Mouse (Mus musculus) midbrain, embryonic 10.5 days (tissue): Measurements from ENCODE around the gene Ttc33. TPM values are rescaled to one million over a fixed set of nuclear protein-coding genes. Genes with fewer than 3 reads are reported as not detected.
A peak's percentile ranks its signal among the peaks of the same experiment; 100 is the strongest.
"Not testable (repeated sequence)": the region's sequence is repeated elsewhere in the genome, so short reads cannot be mapped to it uniquely, and the experiment has no call there.

Source experiments
- DNase-seq: peaks from one replicate; pipeline ENCODE4 v3.0.0-alpha.2; 2017; ENCODE audit warnings: low spot score
- H3K27ac ChIP-seq: fragments of 300-500 bp; sonication (generic); replicated peaks from 2 replicates; pipeline ENCODE4 v1.5.1; 2016; ENCODE audit warnings: mild to moderate bottlenecking
- H3K27me3 ChIP-seq: fragments of 300-500 bp; sonication (generic); 2 replicates; pipeline ENCODE4 v1.6.1; 2016; ENCODE audit warnings: low read depth, mild to moderate bottlenecking; ENCODE audit not compliant: poor library complexity, severe bottlenecking
- H3K36me3 ChIP-seq: fragments of 300-500 bp; sonication (generic); 2 replicates; pipeline ENCODE4 v1.6.1; 2016; ENCODE audit warnings: mild to moderate bottlenecking, moderate library complexity
- H3K4me1 ChIP-seq: fragments of 300-500 bp; sonication (generic); 2 replicates; pipeline ENCODE4 v1.6.1; 2016
- H3K4me3 ChIP-seq: fragments of 300-500 bp; sonication (generic); 2 replicates; pipeline ENCODE4 v1.5.1; 2016; ENCODE audit warnings: mild to moderate bottlenecking, moderate library complexity
- H3K9me3 ChIP-seq: fragments of 300-500 bp; sonication (generic); replicated peaks from 2 replicates; pipeline ENCODE4 v1.6.1; 2016; ENCODE audit warnings: mild to moderate bottlenecking
- WGBS: fragments of 180-500 bp; shearing (Covaris S2); methylation state at CpG from one replicate; pipeline ENCODE4 v1.1.7; 2016; 5-methylcytosine and 5-hydroxymethylcytosine counted together
- polyA plus RNA-seq: library from polyadenylated mRNA; unstranded; fragments of >200 nt; fragmentation: Nextera tagmentation; extraction: Ambion mirVana; gene quantifications from 2 replicates; pipeline ENCODE4 v1.2.1, GENCODE M21; 2016

Ttc33 gene
- polyA plus RNA-seq, 1 experiment from 2014 or later: 37.3 TPM

- H3K27me3 ChIP-seq: no peaks in the 10 kb centered on the region
- H3K36me3 ChIP-seq: peaks cover 31% of the 10 kb centered on the region
- no peak overlapping the region for H3K27ac ChIP-seq
- DNase-seq: no peak
- H3K4me3 ChIP-seq: no peak overlapping the region
- H3K9me3 ChIP-seq: no peaks in the 10 kb centered on the region
- 87% methylated on average over 3 of the region's 3 CpGs for WGBS
- H3K4me1 ChIP-seq: no peaks in the 10 kb centered on the region
Observed at GRCm38 (mm10) chr15:5193833-5194232, 8.5 kb downstream of the Ttc33 start.

- Histone ChIP-seq H3K27ac (no peak overlapping the region), H3K4me1 (no peaks in the 10 kb centered on the region), H3K4me3 (no peak overlapping the region), H3K9me3 (no peaks in the 10 kb centered on the region), H3K36me3 (peaks cover 30% of the 10 kb centered on the region), H3K27me3 (no peaks in the 10 kb centered on the region)
- no peak for DNase-seq
- WGBS: 94% methylated on average over 6 of the region's 6 CpGs
Observed at GRCm38 (mm10) chr15:5194446-5194845, 9.1 kb downstream of the Ttc33 start.

GRCm38 (mm10) chr15:5194931-5195330 lies 9.6 kb downstream of the Ttc33 start:
- Histone ChIP-seq H3K27me3 (no peaks in the 10 kb centered on the region), H3K9me3 (no peaks in the 10 kb centered on the region), H3K4me1 (no peaks in the 10 kb centered on the region), H3K27ac (no peak overlapping the region), H3K4me3 (no peak overlapping the region), H3K36me3 (peaks cover 27% of the 10 kb centered on the region)
- WGBS: 91% methylated on average over 9 of the region's 9 CpGs
- DNase-seq: no peak

- H3K4me3 ChIP-seq: no peak overlapping the region
- no peak overlapping the region for H3K27ac ChIP-seq
- no peaks in the 10 kb centered on the region for H3K4me1 ChIP-seq
- DNase-seq: no peak
- no peaks in the 10 kb centered on the region for H3K27me3 ChIP-seq
- WGBS: 80% methylated on average over 4 of the region's 4 CpGs
- H3K9me3 ChIP-seq: no peaks in the 10 kb centered on the region
- peaks cover 21% of the 10 kb centered on the region for H3K36me3 ChIP-seq
Observed at GRCm38 (mm10) chr15:5195987-5196514, 10.7 kb downstream of the Ttc33 start.

- DNase-seq: no peak
- Histone ChIP-seq H3K36me3 (peaks cover 15% of the 10 kb centered on the region), H3K4me3 (no peak overlapping the region), H3K27me3 (no peaks in the 10 kb centered on the region), H3K27ac (no peak overlapping the region), H3K4me1 (no peaks in the 10 kb centered on the region), H3K9me3 (no peaks in the 10 kb centered on the region)
- WGBS: 77% methylated on average over 4 of the region's 4 CpGs
Observed at GRCm38 (mm10) chr15:5196691-5197090, 11.4 kb downstream of the Ttc33 start.

GRCm38 (mm10) chr15:5205222-5205621 lies 19.9 kb downstream of the Ttc33 start:
- no peaks in the 10 kb centered on the region for H3K27me3 ChIP-seq
- 92% methylated on average over 9 of the region's 9 CpGs for WGBS
- peaks cover 10% of the 10 kb centered on the region for H3K36me3 ChIP-seq
- H3K4me3 ChIP-seq: no peak overlapping the region
- DNase-seq: no peak
- H3K9me3 ChIP-seq: no peaks in the 10 kb centered on the region
- H3K4me1 ChIP-seq: no peaks in the 10 kb centered on the region
- H3K27ac ChIP-seq: no peak overlapping the region

- no peak for DNase-seq
- Histone ChIP-seq H3K9me3 (no peaks in the 10 kb centered on the region), H3K36me3 (peaks cover 14% of the 10 kb centered on the region), H3K4me3 (no peak overlapping the region), H3K27ac (no peak overlapping the region), H3K27me3 (no peaks in the 10 kb centered on the region), H3K4me1 (no peaks in the 10 kb centered on the region)
- over 99% methylated on average over 3 of the region's 3 CpGs for WGBS
Observed at GRCm38 (mm10) chr15:5209116-5209515, 23.8 kb downstream of the Ttc33 start.

- no peak overlapping the region for H3K27ac ChIP-seq
- peaks cover 2% of the 10 kb centered on the region; the same call in 1 of the 2 replicates for H3K36me3 ChIP-seq
- no peaks in the 10 kb centered on the region for H3K4me1 ChIP-seq
- no peak overlapping the region for H3K4me3 ChIP-seq
- no peaks in the 10 kb centered on the region for H3K9me3 ChIP-seq
- no peak for DNase-seq
- 93% methylated on average over 6 of the region's 6 CpGs for WGBS
- H3K27me3 ChIP-seq: no peaks in the 10 kb centered on the region
Observed at GRCm38 (mm10) chr15:5220491-5220890, 35.2 kb downstream of the Ttc33 start.

GRCm38 (mm10) chr15:5230746-5231145 lies 45.4 kb downstream of the Ttc33 start:
- H3K9me3 ChIP-seq, H3K36me3 ChIP-seq, H3K27ac ChIP-seq, DNase-seq, H3K4me1 ChIP-seq, H3K4me3 ChIP-seq, H3K27me3 ChIP-seq: not testable (repeated sequence)
- WGBS: 89% methylated on average over 10 of the region's 10 CpGs

- Histone ChIP-seq H3K4me1 (no peaks in the 10 kb centered on the region), H3K9me3 (no peaks in the 10 kb centered on the region), H3K4me3 (no peak overlapping the region), H3K27me3 (0 out of 2 replicates have a peak, but pooled peaks cover 1% of the 10 kb centered on the region), H3K27ac (no peak overlapping the region), H3K36me3 (no peaks in the 10 kb centered on the region)
- no peak for DNase-seq
- 88% methylated on average over 16 of the region's 16 CpGs for WGBS
Observed at GRCm38 (mm10) chr15:5234659-5235058, 49.3 kb downstream of the Ttc33 start.

GRCm38 (mm10) chr15:5235527-5235926 lies 50.2 kb downstream of the Ttc33 start:
- H3K27ac ChIP-seq: no peak overlapping the region
- H3K4me1 ChIP-seq: no peaks in the 10 kb centered on the region
- no peak overlapping the region for H3K4me3 ChIP-seq
- H3K36me3 ChIP-seq: no peaks in the 10 kb centered on the region
- no peaks in the 10 kb centered on the region for H3K9me3 ChIP-seq
- no peak for DNase-seq
- WGBS: 64% methylated on average over 8 of the region's 8 CpGs
- peaks cover 10% of the 10 kb centered on the region for H3K27me3 ChIP-seq

- 0 out of 2 replicates have a peak, but pooled peaks cover 1% of the 10 kb centered on the region for H3K4me1 ChIP-seq
- peaks cover 20% of the 10 kb centered on the region for H3K27me3 ChIP-seq
- H3K27ac ChIP-seq: no peak overlapping the region
- H3K9me3 ChIP-seq: no peaks in the 10 kb centered on the region
- no peaks in the 10 kb centered on the region for H3K36me3 ChIP-seq
- no peak overlapping the region for H3K4me3 ChIP-seq
- DNase-seq: peak; percentile 69
- WGBS: 18% methylated on average over 6 of the region's 6 CpGs
Observed at GRCm38 (mm10) chr15:5236538-5236937, 51.2 kb downstream of the Ttc33 start.

- no peaks in the 10 kb centered on the region for H3K9me3 ChIP-seq
- H3K27ac ChIP-seq: no peak overlapping the region
- no peaks in the 10 kb centered on the region for H3K36me3 ChIP-seq
- DNase-seq: no peak
- H3K27me3 ChIP-seq: peaks cover 26% of the 10 kb centered on the region
- no peak overlapping the region for H3K4me3 ChIP-seq
- H3K4me1 ChIP-seq: peaks cover 7% of the 10 kb centered on the region
- 75% methylated on average over 7 of the region's 7 CpGs for WGBS
Observed at GRCm38 (mm10) chr15:5237012-5237660, 51.8 kb downstream of the Ttc33 start.
